Mouse (Mus musculus) frontal cortex, postnatal 36 days (tissue): ENCODE results near the gene Galns.
"Not testable (repeated sequence)": the region's sequence is repeated elsewhere in the genome, so short reads cannot be mapped to it uniquely, and the experiment has no call there.

Experiments used
- DNase-seq, 2 experiments: peaks; one replicate each; pipeline ENCODE4 v3.0.0; 2022; ENCODE audit warnings: low spot score in 2 of 2

Gene Galns

GRCm38 (mm10) chr8:122635878-122636802, 24.9 kb upstream of the Galns start:
- no peak for DNase-seq

- DNase-seq: no peak
Measured at GRCm38 (mm10) chr8:122633205-122633604, 21.9 kb upstream of the Galns start.

GRCm38 (mm10) chr8:122632134-122632533, 20.9 kb upstream of the Galns start:
- DNase-seq: not testable (repeated sequence)

- no peak for DNase-seq
Measured at GRCm38 (mm10) chr8:122630696-122631095, 19.4 kb upstream of the Galns start.

- no peak for DNase-seq
Measured at GRCm38 (mm10) chr8:122629388-122629787, 18.1 kb upstream of the Galns start.

- DNase-seq: no peak
Measured at GRCm38 (mm10) chr8:122626896-122627295, 15.6 kb upstream of the Galns start.

GRCm38 (mm10) chr8:122625811-122626210, 14.5 kb upstream of the Galns start:
- DNase-seq: no peak

- DNase-seq: no peak
Measured at GRCm38 (mm10) chr8:122624653-122625052, 13.4 kb upstream of the Galns start.

GRCm38 (mm10) chr8:122623844-122624642, 12.8 kb upstream of the Galns start:
- DNase-seq: no peak

- DNase-seq: no peak
Measured at GRCm38 (mm10) chr8:122622727-122623126, 11.5 kb upstream of the Galns start, which contains the start of gene Pabpn1l. Pabpn1l (minus strand) TSS chr8:122622739.

GRCm38 (mm10) chr8:122620446-122620845, 9.2 kb upstream of the Galns start:
- DNase-seq: no peak

- no peak for DNase-seq
Measured at GRCm38 (mm10) chr8:122618660-122619378, 7.6 kb upstream of the Galns start.

GRCm38 (mm10) chr8:122617947-122618546, 6.8 kb upstream of the Galns start:
- peak; percentile 70 to 75 for DNase-seq

- DNase-seq: no peak
Measured at GRCm38 (mm10) chr8:122616181-122616905, 5.1 kb upstream of the Galns start.

GRCm38 (mm10) chr8:122610612-122611277, 518 bp downstream of the Galns start:
- no peak for DNase-seq

GRCm38 (mm10) chr8:122610209-122610608, 1.1 kb downstream of the Galns start:
- DNase-seq: no peak

- DNase-seq: no peak
Measured at GRCm38 (mm10) chr8:122606810-122607209, 4.5 kb downstream of the Galns start.

- peak in 1 of 2 experiments; percentile 20 for DNase-seq
Measured at GRCm38 (mm10) chr8:122605367-122605766, 5.9 kb downstream of the Galns start.

- no peak for DNase-seq
Measured at GRCm38 (mm10) chr8:122604640-122605039, 6.6 kb downstream of the Galns start.

GRCm38 (mm10) chr8:122600666-122601065, 10.6 kb downstream of the Galns start:
- no peak for DNase-seq
